In the genomic region with DNA sequence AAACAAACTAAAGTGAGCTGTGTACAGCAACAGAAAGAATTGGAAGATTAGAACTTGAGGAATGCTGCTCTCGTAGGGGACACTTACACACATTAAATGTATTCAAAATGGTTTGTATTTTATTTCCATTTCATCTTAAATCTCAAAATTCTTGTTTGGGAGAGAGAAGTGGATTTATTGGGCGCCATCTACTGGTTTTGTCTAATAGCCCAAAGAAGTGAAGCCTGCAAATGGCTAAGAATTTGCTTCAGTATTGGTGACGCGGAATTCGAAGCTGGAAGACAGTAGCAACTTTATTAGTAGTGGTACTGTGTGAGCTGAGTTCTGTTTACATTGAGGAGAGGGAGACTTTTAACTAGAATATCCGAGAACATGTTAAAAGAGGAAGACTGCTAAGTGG, we compare ENCODE assay signal across 12 mouse cellular contexts.
DNase-seq lines count a peak whose midpoint lies in the region; ATAC-seq and TF ChIP-seq lines count a peak whose summit lies in the region.
"Had no signal": no experiment of that assay in that cellular context is flagged by ENCODE, and none has a peak within 500 bp of the region (broad histone marks: within the 10 kb centered on the region; RNA-seq: fewer than 3 reads in every experiment).

No protein-coding gene starts in this region.

- H3K9ac ChIP-seq in kidney, embryonic 15.5 days, result no peak overlapping the region
- H3K9ac ChIP-seq in stomach, postnatal 0 days (ENCODE audit: low read length), result no peak overlapping the region
- H3K9ac ChIP-seq: limb, embryonic 13.5 days; midbrain, embryonic 13.5 days had no signal

- H3K27me3 ChIP-seq in kidney, embryonic 15.5 days, result no peaks in the 10 kb centered on the region
- no peaks in the 10 kb centered on the region for H3K27me3 ChIP-seq in stomach, postnatal 0 days (ENCODE audit: control insufficient read depth, insufficient read depth, low read length)
- H3K27me3 ChIP-seq: limb, embryonic 13.5 days; midbrain, embryonic 13.5 days had no signal

- no peak overlapping the region for H3K4me2 ChIP-seq in kidney, embryonic 15.5 days
- no peak overlapping the region for H3K4me2 ChIP-seq in stomach, postnatal 0 days (replicated peaks; ENCODE audit: low read depth)
- H3K4me2 ChIP-seq: limb, embryonic 13.5 days; midbrain, embryonic 13.5 days had no signal

- no peak for TF ChIP-seq EP300 in stomach, postnatal 0 days (optimal IDR thresholded peaks at IDR 0.05)

- WGBS in kidney, embryonic 15.5 days, result 58% methylated on average over 6 of the region's 6 CpGs
- WGBS in stomach, postnatal 0 days, result 36% methylated on average over 6 of the region's 6 CpGs

- peak overlapping the region; percentile 14; the same call in 1 of the 2 replicates for H3K27ac ChIP-seq in kidney, embryonic 15.5 days
- no peak overlapping the region for H3K27ac ChIP-seq in stomach, postnatal 0 days (replicated peaks)
- H3K27ac ChIP-seq: limb, embryonic 13.5 days; midbrain, embryonic 13.5 days had no signal

- no peak for ATAC-seq in cerebellum, adult (ENCODE audit: insufficient number of reproducible peaks, low FRiP score, low TSS enrichment)
- no peak for ATAC-seq in kidney, embryonic 15.5 days (replicated peaks; ENCODE audit: low FRiP score)
- ATAC-seq in stomach, postnatal 0 days (ENCODE audit: low FRiP score, low TSS enrichment), result no peak
- ATAC-seq: hindbrain, embryonic 16.5 days; midbrain, embryonic 13.5 days had no signal

- H3K4me1 ChIP-seq in kidney, embryonic 15.5 days, result peaks cover 41% of the 10 kb centered on the region
- peaks cover 10% of the 10 kb centered on the region for H3K4me1 ChIP-seq in stomach, postnatal 0 days (replicated peaks; ENCODE audit: control insufficient read depth, insufficient read depth)

- no peak overlapping the region for H3K4me3 ChIP-seq in kidney, embryonic 15.5 days (replicated peaks)
- H3K4me3 ChIP-seq in stomach, postnatal 0 days (ENCODE audit: low read depth, low read length), result no peak overlapping the region
- H3K4me3 ChIP-seq: limb, embryonic 13.5 days; midbrain, embryonic 13.5 days had no signal

- no peaks in the 10 kb centered on the region for H3K9me3 ChIP-seq in kidney, embryonic 15.5 days (replicated peaks)
- no peaks in the 10 kb centered on the region for H3K9me3 ChIP-seq in stomach, postnatal 0 days (ENCODE audit: control insufficient read depth, low read length)
- H3K9me3 ChIP-seq: limb, embryonic 13.5 days; midbrain, embryonic 13.5 days had no signal

- peak; percentile 67 for TF ChIP-seq CTCF in stomach, postnatal 0 days (IDR thresholded peaks at IDR 0.05; ENCODE audit: low read depth)

- H3K36me3 ChIP-seq in kidney, embryonic 15.5 days, result no peaks in the 10 kb centered on the region
- no peaks in the 10 kb centered on the region for H3K36me3 ChIP-seq in stomach, postnatal 0 days (ENCODE audit: control insufficient read depth, insufficient read depth, low read length)
- H3K36me3 ChIP-seq: limb, embryonic 13.5 days; midbrain, embryonic 13.5 days had no signal

- DNase-seq in cerebellum, postnatal 10 days, result peak; percentile 23 to 46
- DNase-seq in kidney, adult 11 months, result no peak
- DNase-seq in lung, postnatal 36 days, result peak; percentile 64
- DNase-seq in lung, postnatal 14 days, result no peak
- no peak for DNase-seq in stomach, postnatal 0 days (ENCODE audit: low spot score)
- DNase-seq in thymus, postnatal 36 days, result no peak
- DNase-seq: B cell, adult 2 months had no signal

Comparison
In these comparisons a context has a peak if more than half of its experiments do, and no peak if none do; other contexts are left out.
1. DNase-seq: peak in cerebellum, postnatal 10 days (2 of 2) and lung, postnatal 36 days (single experiment); none in kidney, adult 11 months (single experiment), lung, postnatal 14 days (single experiment), stomach, postnatal 0 days (single experiment) and thymus, postnatal 36 days (0 of 2).